Mouse (Mus musculus): ENCODE results near the gene Cfap100. TPM values are rescaled to one million over a fixed set of nuclear protein-coding genes. Genes with fewer than 3 reads are reported as not detected.

The Cfap100 gene
- total and polyA plus RNA-seq, 3 experiments = 0.10 TPM; not detected in 2

- no peak overlapping the region for H3K9ac ChIP-seq (ENCODE audit: insufficient read depth, low read depth)
- H3K36me3 ChIP-seq (replicated peaks in 1 of 2; ENCODE audit: control insufficient read depth in 1 of 2, insufficient read depth in 1 of 2, low read length in 1 of 2) = peaks cover 2 to 56% of the 10 kb centered on the region in 2 experiments
- H3K79me2 ChIP-seq (replicated peaks; ENCODE audit: control insufficient read depth, extremely low read depth, insufficient read depth, poor library complexity, severe bottlenecking) = no peaks in the 10 kb centered on the region
- dilution Hi-C loops (cut with MboI; ENCODE audit: extremely low pct_ligation_motif_present, extremely low pct_unique_long_range_greater_than_20kb, low sequenced_read_pairs) = no loop called here
- H3K4me1 ChIP-seq (ENCODE audit: control insufficient read depth in 1 of 2, insufficient read depth in 2 of 2) = no peaks in the 10 kb centered on the region
- no peaks in the 10 kb centered on the region for H3K27me3 ChIP-seq (replicated peaks)
- in situ Hi-C loops (cut with MboI; ENCODE audit: low pct_ligation_motif_present, low pct_unique_long_range_greater_than_20kb, low sequenced_read_pairs) = no loop called here
- H3K4me2 ChIP-seq (ENCODE audit: insufficient read depth, low read depth, poor library complexity, severe bottlenecking) = no peak overlapping the region
- TF ChIP-seq HCFC1 (IDR thresholded peaks at IDR 0.05; ENCODE audit: low read depth, low read length) (no peak), SMC3 (IDR thresholded peaks at IDR 0.05; ENCODE audit: low read depth, low read length) (no peak), KAT2A (IDR thresholded peaks at IDR 0.05; ENCODE audit: insufficient replicate concordance, low read length) (no peak), EP300 (IDR thresholded peaks at IDR 0.05; ENCODE audit: low read length) (no peak), PAX5 (IDR thresholded peaks at IDR 0.05; ENCODE audit: low read length) (no peak), MYC (IDR thresholded peaks at IDR 0.05; ENCODE audit: low read depth, low read length) (no peak), MAFK (IDR thresholded peaks at IDR 0.05; ENCODE audit: insufficient replicate concordance, low read length) (no peak), UBTF (IDR thresholded peaks at IDR 0.05; ENCODE audit: low read depth, low read length) (no peak), JUN (IDR thresholded peaks at IDR 0.05; ENCODE audit: insufficient read depth, low read depth, low read length) (no peak), IRF4 (IDR thresholded peaks at IDR 0.05; ENCODE audit: low read depth, low read length) (no peak), TCF12 (IDR thresholded peaks at IDR 0.05; ENCODE audit: low read depth, low read length) (no peak), RAD21 (IDR thresholded peaks at IDR 0.05; ENCODE audit: low read depth, low read length) (no peak), NRF1 (IDR thresholded peaks at IDR 0.05; ENCODE audit: low read depth, low read length) (no peak), GABPA (IDR thresholded peaks at IDR 0.05; ENCODE audit: insufficient replicate concordance, low read depth, low read length) (no peak), ELF1 (IDR thresholded peaks at IDR 0.05; ENCODE audit: low read depth, low read length) (no peak), TBP (conservative IDR thresholded peaks at IDR 0.05; ENCODE audit: low read depth, low read length) (no peak), SIN3A (IDR thresholded peaks at IDR 0.05; ENCODE audit: low read length) (no peak), JUND (conservative IDR thresholded peaks at IDR 0.05; ENCODE audit: low read depth, low read length) (no peak)
- H3K9me3 ChIP-seq (replicated peaks; ENCODE audit: low read length) = no peaks in the 10 kb centered on the region
- H3K27ac ChIP-seq (ENCODE audit: insufficient read depth, low read depth) = no peak overlapping the region
- H3K4me3 ChIP-seq (replicated peaks in 1 of 3; ENCODE audit: low read depth in 2 of 3, low read length in 2 of 3, poor library complexity in 1 of 3) = no peak overlapping the region
- no peak for DNase-seq (ENCODE audit: extremely low read depth)
Measured at GRCm38 (mm10) chr6:90395751-90396150, 32.8 kb downstream of the Cfap100 start.

GRCm38 (mm10) chr6:90393948-90394347, 34.6 kb downstream of the Cfap100 start:
- no peak overlapping the region for H3K27ac ChIP-seq (ENCODE audit: insufficient read depth, low read depth)
- no peak overlapping the region for H3K9ac ChIP-seq (ENCODE audit: insufficient read depth, low read depth)
- TF ChIP-seq TBP (conservative IDR thresholded peaks at IDR 0.05; ENCODE audit: low read depth, low read length) (no peak), POLR2AphosphoS2 (IDR thresholded peaks at IDR 0.05; ENCODE audit: low read depth, low read length) (no peak), EP300 (IDR thresholded peaks at IDR 0.05; ENCODE audit: low read length) (no peak), MAFK (IDR thresholded peaks at IDR 0.05; ENCODE audit: insufficient replicate concordance, low read length) (no peak), RAD21 (IDR thresholded peaks at IDR 0.05; ENCODE audit: low read depth, low read length) (no peak), UBTF (IDR thresholded peaks at IDR 0.05; ENCODE audit: low read depth, low read length) (no peak), TCF12 (IDR thresholded peaks at IDR 0.05; ENCODE audit: low read depth, low read length) (no peak), CHD2 (IDR thresholded peaks at IDR 0.05; ENCODE audit: low read length) (no peak), RCOR1 (conservative IDR thresholded peaks at IDR 0.05; ENCODE audit: low read depth, low read length) (no peak), SMC3 (IDR thresholded peaks at IDR 0.05; ENCODE audit: low read depth, low read length) (no peak), CHD1 (IDR thresholded peaks at IDR 0.05; ENCODE audit: low read depth, low read length) (no peak), MXI1 (IDR thresholded peaks at IDR 0.05; ENCODE audit: low read depth, low read length) (no peak), IRF4 (IDR thresholded peaks at IDR 0.05; ENCODE audit: low read depth, low read length) (no peak)
- no peaks in the 10 kb centered on the region for H3K79me2 ChIP-seq (replicated peaks; ENCODE audit: control insufficient read depth, extremely low read depth, insufficient read depth, poor library complexity, severe bottlenecking)
- no peak overlapping the region for H3K4me2 ChIP-seq (ENCODE audit: insufficient read depth, low read depth, poor library complexity, severe bottlenecking)
- in situ Hi-C loops (cut with MboI; ENCODE audit: low pct_ligation_motif_present, low pct_unique_long_range_greater_than_20kb, low sequenced_read_pairs) (no loop called here), dilution Hi-C loops (cut with MboI; ENCODE audit: extremely low pct_ligation_motif_present, extremely low pct_unique_long_range_greater_than_20kb, low sequenced_read_pairs) (no loop called here)
- DNase-seq (ENCODE audit: extremely low read depth) = no peak
- H3K9me3 ChIP-seq (replicated peaks; ENCODE audit: low read length) = no peaks in the 10 kb centered on the region
- no peaks in the 10 kb centered on the region for H3K27me3 ChIP-seq (replicated peaks)
- H3K4me1 ChIP-seq (ENCODE audit: control insufficient read depth in 1 of 2, insufficient read depth in 2 of 2) = no peaks in the 10 kb centered on the region
- no peak overlapping the region for H3K4me3 ChIP-seq (replicated peaks in 1 of 3; ENCODE audit: low read depth in 2 of 3, low read length in 2 of 3, poor library complexity in 1 of 3)
- peaks cover 6 to 56% of the 10 kb centered on the region in 2 experiments for H3K36me3 ChIP-seq (replicated peaks in 1 of 2; ENCODE audit: control insufficient read depth in 1 of 2, insufficient read depth in 1 of 2, low read length in 1 of 2)

Measured in CH12.LX (cell line).